Mouse (Mus musculus) heart, postnatal 0 days (tissue): ENCODE data around the gene Ndufa3. TPM values are rescaled to one million over a fixed set of nuclear protein-coding genes. Genes with fewer than 3 reads are reported as not detected.
"Not testable (repeated sequence)": the region's sequence is repeated elsewhere in the genome, so short reads cannot be mapped to it uniquely, and the experiment has no call there.

Experiments
- ATAC-seq: fragments of 200-750 bp; cut with Nextera tagmentation; 2 replicates; pipeline ENCODE4 v1.8.0; 2017; ENCODE audit warnings: low read depth, moderate number of reproducible peaks, moderate library complexity; ENCODE audit not compliant: insufficient read depth
- DNase-seq: peaks from one replicate; pipeline ENCODE4 v3.0.0-alpha.2; 2016; ENCODE audit warnings: low spot score
- H3K27ac ChIP-seq: fragments of 300-500 bp; sonication (generic); 2 replicates; pipeline ENCODE4 v1.5.1; 2014; ENCODE audit warnings: low read depth, mild to moderate bottlenecking
- H3K27me3 ChIP-seq: fragments of 300-500 bp; sonication (generic); 2 replicates; pipeline ENCODE4 v1.6.1; 2014; ENCODE audit warnings: low read length, mixed read lengths; ENCODE audit not compliant: control insufficient read depth, insufficient read depth
- H3K36me3 ChIP-seq: fragments of 300-500 bp; sonication (generic); replicated peaks from 2 replicates; pipeline ENCODE4 v1.6.1; 2014; ENCODE audit warnings: low read length, mixed read lengths; ENCODE audit not compliant: control insufficient read depth, insufficient read depth
- H3K4me1 ChIP-seq: fragments of 300-500 bp; sonication (generic); 2 replicates; pipeline ENCODE4 v1.6.1; 2014; ENCODE audit warnings: antibody characterized with exemption; ENCODE audit not compliant: control insufficient read depth, insufficient read depth
- H3K4me2 ChIP-seq: fragments of 300-500 bp; sonication (generic); 2 replicates; pipeline ENCODE4 v1.6.1; 2014; ENCODE audit warnings: low read depth, mild to moderate bottlenecking, low read length, moderate library complexity
- H3K4me3 ChIP-seq: fragments of 300-500 bp; sonication (generic); 2 replicates; pipeline ENCODE4 v1.5.1; 2014; ENCODE audit warnings: low read depth, low read length
- H3K9ac ChIP-seq: fragments of 300-500 bp; sonication (generic); replicated peaks from 2 replicates; pipeline ENCODE4 v1.6.1; 2014; ENCODE audit warnings: low read depth, low read length, mixed read lengths
- H3K9me3 ChIP-seq: fragments of 300-500 bp; sonication (generic); replicated peaks from 2 replicates; pipeline ENCODE4 v1.6.1; 2016; ENCODE audit warnings: low read length; ENCODE audit not compliant: control insufficient read depth
- CTCF ChIP-seq: IDR thresholded peaks from 2 replicates; pipeline ENCODE4 v1.5.1; 2016; ENCODE audit warnings: antibody characterized with exemption, control low read depth, low read depth
- EP300 ChIP-seq: IDR thresholded peaks from 2 replicates; pipeline ENCODE4 v1.6.1; 2016; ENCODE audit warnings: antibody characterized with exemption, low read depth
- WGBS: fragments of 180-500 bp; shearing (Covaris S2); extraction: QIAGEN DNeasy Blood & Tissue Kit; methylation state at CpG from one replicate; pipeline ENCODE4 v1.1.7; 2014; 5-methylcytosine and 5-hydroxymethylcytosine counted together
- polyA plus RNA-seq: library from polyadenylated mRNA; unstranded; fragments of >200 nt; fragmentation: Nextera tagmentation; extraction: Ambion mirVana; gene quantifications from 2 replicates; pipeline ENCODE4 v1.2.1, GENCODE M21; 2015
- total RNA-seq: library from RNA; depleted of rRNA; stranded (reverse); fragments of >200 nt; gene quantifications from 2 replicates; pipeline ENCODE4 v1.2.3, GENCODE M21; 2014; ENCODE audit warnings: low replicate concordance

The Ndufa3 gene
- total and polyA plus RNA-seq, 2 experiments from 2014 or later: 1,160 to 1,410 TPM

DNA sequence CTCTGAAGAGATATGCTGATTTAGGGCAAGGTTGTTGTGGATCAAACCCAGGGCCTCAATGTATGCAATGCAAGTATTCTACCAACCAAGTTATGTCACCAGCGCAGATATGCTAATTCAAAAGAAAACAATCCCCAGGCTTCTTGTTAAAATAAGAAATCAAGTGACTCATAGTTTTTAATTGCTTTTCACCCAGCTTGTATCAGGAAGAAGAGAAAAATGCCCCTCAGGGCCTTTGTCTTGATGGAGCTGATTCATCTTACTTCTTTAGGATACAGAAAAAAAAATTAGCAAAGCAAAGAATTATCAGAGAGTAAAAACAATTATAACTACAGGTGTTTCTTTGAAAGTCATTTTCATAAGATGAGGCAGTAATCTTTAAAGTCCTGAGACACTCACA, 29.9 kb upstream of the Ndufa3 start:
- ATAC-seq (no peak), DNase-seq (no peak)
- H3K4me3 ChIP-seq: no peak overlapping the region
- H3K9ac ChIP-seq: no peak overlapping the region
- H3K4me1 ChIP-seq: no peaks in the 10 kb centered on the region
- H3K36me3 ChIP-seq: no peaks in the 10 kb centered on the region
- no peak for TF ChIP-seq CTCF
- no peak for TF ChIP-seq EP300
- no peaks in the 10 kb centered on the region for H3K27me3 ChIP-seq
- no peaks in the 10 kb centered on the region for H3K9me3 ChIP-seq
- no peak overlapping the region for H3K27ac ChIP-seq
- H3K4me2 ChIP-seq: no peak overlapping the region
- WGBS: 68% methylated on average over 1 of the region's 1 CpGs

DNA sequence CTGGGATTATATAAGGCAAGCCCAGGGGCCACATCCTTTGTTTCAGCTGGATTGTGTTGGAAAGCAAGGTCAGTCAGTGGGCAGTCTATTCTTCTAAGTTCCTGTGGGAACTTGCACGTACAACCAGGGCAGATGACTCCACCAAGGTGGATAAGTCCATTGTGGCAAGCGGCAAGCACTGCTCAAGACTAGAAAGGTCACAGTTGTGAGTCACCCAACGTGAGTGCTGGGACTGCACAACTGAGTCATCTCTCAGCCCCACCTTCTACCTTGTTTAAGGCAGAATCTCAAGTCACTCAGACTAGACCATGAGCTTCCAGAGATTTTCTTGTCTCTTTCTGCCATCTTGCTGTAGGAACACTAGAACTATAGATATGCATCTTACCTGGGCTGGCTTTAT, 26.6 kb upstream of the Ndufa3 start:
- ATAC-seq (no peak), DNase-seq (no peak)
- no peaks in the 10 kb centered on the region for H3K4me1 ChIP-seq
- H3K27me3 ChIP-seq: no peaks in the 10 kb centered on the region
- no peak overlapping the region for H3K4me2 ChIP-seq
- WGBS: 72% methylated on average over 3 of the region's 3 CpGs
- no peaks in the 10 kb centered on the region for H3K9me3 ChIP-seq
- TF ChIP-seq CTCF (no peak), EP300 (no peak)
- no peaks in the 10 kb centered on the region for H3K36me3 ChIP-seq
- no peak overlapping the region for H3K4me3 ChIP-seq
- H3K27ac ChIP-seq: no peak overlapping the region
- H3K9ac ChIP-seq: no peak overlapping the region

DNA sequence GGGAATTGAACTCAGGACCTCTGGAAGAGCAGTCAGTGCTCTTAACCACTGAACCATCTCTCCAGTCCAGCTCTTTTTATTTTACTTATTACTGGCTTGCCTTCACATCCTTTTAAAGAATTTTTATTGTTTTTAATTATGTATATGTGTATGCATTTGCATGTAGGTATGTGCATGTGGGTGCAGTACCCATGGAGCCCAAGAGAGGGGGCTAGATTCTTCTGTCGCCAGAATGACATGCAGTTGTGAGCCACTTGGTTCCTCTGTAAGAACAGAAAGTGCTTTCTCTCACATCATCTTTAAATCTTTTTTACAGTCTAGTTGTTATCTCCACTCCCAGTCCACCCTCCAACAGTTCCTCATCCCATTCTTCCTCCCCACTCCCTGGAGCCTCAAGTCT, 25.6 kb upstream of the Ndufa3 start:
- ATAC-seq (no peak), DNase-seq (no peak)
- 57% methylated on average over 1 of the region's 1 CpGs for WGBS
- Histone ChIP-seq H3K36me3 (no peaks in the 10 kb centered on the region), H3K4me2 (no peak overlapping the region), H3K9me3 (no peaks in the 10 kb centered on the region), H3K4me1 (no peaks in the 10 kb centered on the region), H3K27me3 (no peaks in the 10 kb centered on the region), H3K27ac (no peak overlapping the region), H3K9ac (no peak overlapping the region), H3K4me3 (no peak overlapping the region)
- no peak for TF ChIP-seq CTCF
- TF ChIP-seq EP300: no peak

DNA sequence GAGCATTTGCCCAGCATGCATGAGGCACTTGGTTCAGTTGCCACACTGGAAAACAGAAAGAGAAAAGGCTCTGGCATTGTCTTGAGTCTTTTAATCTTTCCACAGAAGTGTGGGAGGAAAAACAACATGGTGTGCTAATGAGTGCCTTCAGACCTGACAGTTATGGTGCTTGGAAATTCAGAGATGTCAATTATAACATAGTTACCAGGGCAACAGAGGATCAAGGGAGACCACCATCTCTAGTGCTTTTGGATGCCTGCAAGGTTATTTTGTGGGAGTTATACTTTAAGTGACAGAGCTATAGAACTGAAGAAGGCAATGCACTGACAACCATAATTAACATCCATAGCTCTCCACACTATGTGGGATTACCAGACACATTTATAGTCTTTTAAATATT, 23.3 kb upstream of the Ndufa3 start:
- no peaks in the 10 kb centered on the region for H3K36me3 ChIP-seq
- H3K9ac ChIP-seq: no peak overlapping the region
- H3K9me3 ChIP-seq: no peaks in the 10 kb centered on the region
- no peak for DNase-seq
- H3K4me3 ChIP-seq: no peak overlapping the region
- no peak for TF ChIP-seq EP300
- no peak for TF ChIP-seq CTCF
- no peak for ATAC-seq
- H3K27me3 ChIP-seq: no peaks in the 10 kb centered on the region
- no peaks in the 10 kb centered on the region for H3K4me1 ChIP-seq
- H3K27ac ChIP-seq: no peak overlapping the region
- H3K4me2 ChIP-seq: no peak overlapping the region

DNA sequence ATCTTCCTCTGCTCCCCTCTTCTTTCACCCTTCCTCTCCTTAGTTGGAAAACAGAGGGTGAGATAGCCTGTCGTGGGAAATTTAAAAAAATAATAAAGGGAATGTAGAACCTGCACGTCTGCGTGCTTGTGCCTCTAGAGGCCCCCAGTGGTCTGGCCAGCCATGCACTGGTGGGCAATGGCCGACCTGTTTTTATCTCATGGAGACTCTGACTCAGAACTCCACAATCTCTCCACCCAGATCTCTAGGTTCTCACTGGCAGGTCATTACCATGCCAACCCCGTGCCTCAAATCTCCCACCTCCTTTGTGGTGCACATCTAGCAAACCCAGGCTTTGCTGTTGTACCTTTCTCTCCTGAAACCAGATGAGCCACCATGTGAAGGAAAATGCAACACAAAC, 22.5 kb upstream of the Ndufa3 start:
- TF ChIP-seq EP300: no peak
- TF ChIP-seq CTCF: no peak
- 0 out of 2 replicates have a peak overlapping the region, but pooled peaks have one; percentile 19 for H3K4me3 ChIP-seq
- no peaks in the 10 kb centered on the region for H3K36me3 ChIP-seq
- H3K27ac ChIP-seq: no peak overlapping the region
- H3K9ac ChIP-seq: no peak overlapping the region
- DNase-seq (no peak), ATAC-seq (no peak)
- H3K27me3 ChIP-seq: no peaks in the 10 kb centered on the region
- 7% methylated on average over 5 of the region's 5 CpGs for WGBS
- H3K9me3 ChIP-seq: no peaks in the 10 kb centered on the region
- H3K4me1 ChIP-seq: no peaks in the 10 kb centered on the region
- peak overlapping the region; percentile 16; the same call in 1 of the 2 replicates for H3K4me2 ChIP-seq

DNA sequence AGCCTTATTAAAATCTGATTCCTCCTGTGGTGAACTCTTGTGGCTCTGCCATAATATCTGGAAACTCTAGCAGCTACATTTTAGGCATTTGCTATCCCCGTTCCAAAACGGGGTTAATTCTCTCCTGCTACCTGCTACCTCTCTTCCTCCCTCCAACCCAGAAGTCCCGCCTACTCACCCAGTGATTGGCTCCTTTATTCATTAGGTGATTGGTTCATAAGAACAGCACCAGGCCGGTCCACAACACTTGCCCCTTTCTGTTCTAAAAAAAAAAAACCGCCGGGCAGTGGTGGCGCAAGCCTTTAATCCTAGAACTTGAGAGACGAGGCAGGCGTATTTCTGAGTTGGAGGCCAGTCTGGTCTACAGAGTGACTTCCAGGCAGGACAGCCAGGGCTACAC, 22.0 kb upstream of the Ndufa3 start:
- TF ChIP-seq EP300 (no peak), CTCF (no peak)
- peak overlapping the region; percentile 16; the same call in 1 of the 2 replicates for H3K4me2 ChIP-seq
- H3K36me3 ChIP-seq: no peaks in the 10 kb centered on the region
- no peak overlapping the region for H3K9ac ChIP-seq
- H3K9me3 ChIP-seq: no peaks in the 10 kb centered on the region
- DNase-seq (no peak), ATAC-seq (0 out of 2 replicates have a peak, but pooled peaks have one; percentile 36)
- WGBS: 11% methylated on average over 9 of the region's 9 CpGs
- H3K27ac ChIP-seq: no peak overlapping the region
- no peaks in the 10 kb centered on the region for H3K27me3 ChIP-seq
- 0 out of 2 replicates have a peak overlapping the region, but pooled peaks have one; percentile 19 for H3K4me3 ChIP-seq
- H3K4me1 ChIP-seq: no peaks in the 10 kb centered on the region

DNA sequence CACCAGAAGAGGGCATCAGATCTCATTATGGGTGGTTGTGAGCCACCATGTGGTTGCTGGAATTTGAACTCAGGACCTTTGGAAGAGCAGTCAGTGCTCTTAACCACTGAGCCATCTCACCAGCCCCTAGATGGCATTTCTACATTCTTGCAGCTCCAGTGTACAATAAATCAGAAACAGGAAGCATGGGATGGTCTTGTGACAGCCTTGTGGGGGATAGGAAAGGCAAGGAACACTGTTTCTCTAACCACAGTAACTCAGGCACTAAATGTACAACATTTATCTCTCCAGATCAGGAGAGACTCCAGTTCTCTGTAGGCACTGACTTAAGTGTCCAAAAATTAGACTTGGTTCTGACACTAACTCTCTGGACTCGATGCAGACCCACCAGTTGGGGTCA, 19.4 kb upstream of the Ndufa3 start:
- not testable (repeated sequence) for H3K36me3 ChIP-seq, H3K4me1 ChIP-seq, H3K27ac ChIP-seq, H3K4me3 ChIP-seq, H3K4me2 ChIP-seq, H3K9me3 ChIP-seq, H3K27me3 ChIP-seq, ATAC-seq, DNase-seq, H3K9ac ChIP-seq
- 43% methylated on average over 1 of the region's 1 CpGs for WGBS
